Mouse (Mus musculus): ENCODE data around the gene Ppp1r14a. TPM values are rescaled to one million over a fixed set of nuclear protein-coding genes. Genes with fewer than 3 reads are reported as not detected.

The Ppp1r14a gene
- total RNA-seq, 2 experiments from 2014 or later: 9.4 to 11.6 TPM

DNA sequence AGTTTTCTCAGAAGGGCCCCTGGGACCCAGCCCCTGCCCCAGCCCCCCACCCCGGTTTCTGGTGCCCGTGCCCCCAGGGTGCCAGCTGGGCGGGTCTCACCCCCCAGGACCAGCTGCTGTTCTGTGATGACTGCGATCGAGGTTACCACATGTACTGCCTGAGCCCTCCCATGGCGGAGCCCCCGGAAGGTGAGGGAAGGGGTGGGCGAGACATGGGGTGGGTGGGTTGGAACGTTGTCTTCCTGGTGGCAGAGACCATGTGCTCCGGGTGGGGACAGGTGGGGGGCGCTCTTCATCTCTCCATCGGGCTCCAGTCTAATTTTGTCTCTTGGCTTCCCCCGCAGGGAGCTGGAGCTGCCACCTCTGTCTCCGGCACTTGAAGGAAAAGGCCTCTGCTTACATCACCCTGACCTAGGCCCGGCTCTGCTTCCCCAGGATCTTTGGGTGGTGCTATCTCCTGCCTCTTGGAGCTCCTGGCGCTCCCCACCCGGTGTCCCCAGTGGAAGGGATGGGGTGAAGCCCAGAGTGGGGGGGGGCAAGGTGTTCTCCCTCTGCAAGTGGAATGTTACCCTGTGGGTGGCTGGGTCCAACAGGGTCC lies 27.1 kb downstream of the Ppp1r14a start:
- DNase-seq: no peak
- intact Hi-C loops (cut with DNase I; ENCODE audit: low total_unique reads): no loop called here

- intact Hi-C loops (cut with DNase I; ENCODE audit: low total_unique reads): no loop called here
- peak; percentile 56 for DNase-seq
These were observed 27.9 kb downstream of the Ppp1r14a start for GRCm38 (mm10) chr7:29316976-29317375.

DNA sequence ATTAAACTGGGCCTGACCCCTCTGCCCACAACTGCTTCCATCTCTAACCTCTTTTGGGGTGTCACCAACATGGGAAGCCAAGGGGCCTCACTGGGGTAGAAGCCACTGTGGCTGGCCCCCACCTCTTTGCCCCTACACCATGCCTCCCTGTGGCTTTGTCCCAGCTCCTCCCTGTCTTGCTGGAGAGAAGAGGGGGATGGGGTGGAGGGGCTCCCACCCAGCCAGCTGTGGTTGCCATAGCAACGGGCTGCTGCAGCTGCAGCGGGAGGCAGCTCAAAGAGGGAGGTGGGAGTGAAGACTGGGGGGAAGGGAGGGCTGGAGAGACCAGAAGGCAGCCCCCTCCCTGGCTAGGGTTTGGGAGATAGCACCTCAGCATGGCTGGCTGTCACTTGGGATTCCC lies 28.4 kb downstream of the Ppp1r14a start:
- peak; percentile 68 for DNase-seq
- intact Hi-C loops (cut with DNase I; ENCODE audit: low total_unique reads): no loop called here

GRCm38 (mm10) chr7:29318115-29318911 lies 29.2 kb downstream of the Ppp1r14a start:
- peak; percentile 64 for DNase-seq
- intact Hi-C loops (cut with DNase I; ENCODE audit: low total_unique reads): no loop called here

- no peak for DNase-seq
- intact Hi-C loops (cut with DNase I; ENCODE audit: low total_unique reads): no loop called here
These were observed 30.5 kb downstream of the Ppp1r14a start for GRCm38 (mm10) chr7:29319337-29320307.

DNA sequence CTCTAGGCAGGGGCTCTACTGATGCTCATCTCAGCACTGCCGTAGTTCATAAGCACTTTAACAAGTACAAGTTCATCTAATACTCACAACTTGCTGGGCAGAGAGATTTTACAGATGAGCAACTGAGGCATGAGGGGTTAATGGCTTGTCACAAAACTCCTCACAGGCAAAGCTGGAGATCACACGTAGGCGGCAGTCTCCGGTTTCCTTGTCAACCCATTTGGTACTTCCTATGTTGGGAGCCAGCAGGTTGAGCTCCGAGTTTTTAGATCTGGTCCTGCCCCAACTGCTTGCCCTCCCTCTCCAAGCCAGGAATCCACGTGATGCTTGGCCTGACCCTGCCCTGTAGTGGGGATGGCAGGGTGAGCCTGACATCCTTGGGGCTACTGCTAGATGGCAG lies 38.0 kb downstream of the Ppp1r14a start:
- DNase-seq: no peak
- intact Hi-C loops (cut with DNase I; ENCODE audit: low total_unique reads): no loop called here

- no peak for DNase-seq
- intact Hi-C loops (cut with DNase I; ENCODE audit: low total_unique reads): no loop called here
These were observed 39.9 kb downstream of the Ppp1r14a start for GRCm38 (mm10) chr7:29328984-29329383.

DNA sequence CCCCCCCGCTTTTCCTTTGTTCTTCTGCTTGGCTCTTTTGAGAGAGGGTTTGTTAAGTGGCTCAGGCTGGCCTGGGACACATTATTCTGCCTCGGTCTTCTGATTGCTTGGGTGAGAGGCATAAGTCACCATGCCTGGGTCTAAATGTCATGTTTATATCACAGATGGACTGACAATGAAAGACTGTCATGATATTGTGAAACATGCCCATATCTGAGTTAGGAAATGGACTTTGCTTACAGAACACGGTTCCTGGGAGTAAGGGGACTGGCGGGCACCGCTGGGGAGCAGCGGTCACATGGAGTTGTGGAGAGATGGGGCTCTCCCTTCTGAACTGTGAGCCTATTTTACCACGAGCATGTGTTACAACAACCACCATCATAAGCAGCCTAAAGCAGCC lies 45.0 kb downstream of the Ppp1r14a start:
- intact Hi-C loops (cut with DNase I; ENCODE audit: low total_unique reads): no loop called here
- DNase-seq: no peak

DNA sequence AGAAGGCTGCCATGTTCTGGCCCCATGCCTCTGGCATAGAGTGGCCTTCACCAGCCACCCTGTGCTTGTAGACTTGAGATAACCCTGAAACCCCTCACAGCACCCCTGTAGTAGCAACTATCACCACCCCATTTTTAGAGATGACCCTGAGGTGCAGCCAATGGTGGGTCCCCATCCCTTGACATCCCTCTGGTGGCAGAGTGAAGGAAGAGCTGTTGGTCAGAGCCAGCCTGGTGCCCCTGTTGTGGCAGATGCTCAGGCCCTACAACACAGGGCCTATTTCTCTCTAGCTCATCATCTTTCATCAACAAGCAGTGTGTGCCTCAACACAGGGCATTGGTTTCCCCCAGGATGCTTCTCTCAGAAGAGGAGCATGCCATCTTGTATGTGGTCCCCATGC lies 46.2 kb downstream of the Ppp1r14a start:
- intact Hi-C loops (cut with DNase I; ENCODE audit: low total_unique reads): no loop called here
- no peak for DNase-seq

DNA sequence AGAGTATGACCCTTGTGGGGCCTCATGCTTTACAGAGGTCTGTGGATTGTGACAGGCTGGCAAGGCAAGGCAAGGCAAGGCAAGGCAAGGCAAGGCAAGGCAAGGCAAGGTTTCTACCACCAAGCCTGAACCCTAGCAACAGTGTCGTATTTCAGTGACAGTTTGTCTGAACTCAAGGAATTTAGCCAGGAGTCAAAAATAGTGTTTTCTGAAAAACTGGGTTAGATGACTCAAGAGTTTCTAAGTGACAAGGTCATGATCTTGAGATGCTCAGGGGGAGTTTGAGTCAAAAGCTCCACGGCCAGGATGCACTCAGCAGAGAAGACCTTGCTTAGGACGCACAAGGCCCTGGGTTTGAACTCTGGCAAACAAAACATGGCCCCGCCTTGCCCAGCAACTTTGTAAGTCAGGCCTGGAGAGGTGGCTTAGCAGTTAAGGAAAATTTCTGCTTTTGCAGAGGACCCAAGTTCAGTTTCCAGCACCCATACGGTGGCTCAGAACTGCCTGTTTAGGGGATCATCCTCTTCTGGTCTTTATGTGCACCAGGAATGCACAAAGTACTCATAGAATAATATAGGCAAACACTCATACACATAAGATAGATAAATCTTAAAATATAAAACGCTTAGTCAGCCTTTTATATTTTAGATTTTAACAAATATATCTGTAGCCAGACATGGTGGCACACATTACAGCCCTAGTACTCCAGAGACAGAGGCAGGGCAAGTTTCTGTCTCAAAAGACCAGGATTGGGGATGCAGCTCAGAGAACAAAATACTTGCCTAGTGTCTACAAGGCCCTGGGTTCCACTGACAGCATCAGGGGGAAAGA lies 46.9 kb downstream of the Ppp1r14a start:
- DNase-seq: no peak
- intact Hi-C loops (cut with DNase I; ENCODE audit: low total_unique reads): no loop called here

GRCm38 (mm10) chr7:29336795-29337319 lies 47.7 kb downstream of the Ppp1r14a start:
- intact Hi-C loops (cut with DNase I; ENCODE audit: low total_unique reads): no loop called here

GRCm38 (mm10) chr7:29337766-29338165 lies 48.7 kb downstream of the Ppp1r14a start:
- no peak for DNase-seq
- intact Hi-C loops (cut with DNase I; ENCODE audit: low total_unique reads): no loop called here

More at GRCm38 (mm10) chr7:29336795-29337319, 47.7 kb downstream of the Ppp1r14a start:
- DNase-seq: no peak

DNA sequence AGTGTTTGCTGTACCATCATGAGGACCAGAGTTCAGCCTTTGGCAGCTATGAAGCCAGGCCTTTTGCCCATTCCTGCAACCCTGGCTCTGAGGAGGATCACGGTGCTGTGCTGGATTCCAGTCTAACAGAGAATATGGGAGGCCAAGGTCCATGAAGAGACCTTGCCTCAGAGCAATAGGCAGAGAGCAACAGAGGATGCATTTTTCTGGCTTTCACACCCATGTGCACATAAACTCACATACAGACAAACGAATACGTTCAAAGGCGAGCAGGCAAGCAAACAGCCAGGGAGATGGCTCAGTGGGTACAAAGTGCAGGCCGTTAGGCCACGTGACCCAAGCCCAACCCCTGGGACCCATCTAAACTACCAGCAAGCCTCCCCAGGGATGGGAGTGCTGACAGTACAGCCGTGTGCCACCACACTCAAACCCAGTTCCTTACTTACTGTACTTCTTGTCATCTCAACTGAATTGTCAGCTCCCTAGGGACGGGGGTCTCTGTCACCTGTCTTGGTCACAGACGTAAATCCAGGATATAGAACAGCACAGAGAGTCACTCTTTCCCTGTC lies 49.3 kb downstream of the Ppp1r14a start:
- DNase-seq: no peak
- intact Hi-C loops (cut with DNase I; ENCODE audit: low total_unique reads): no loop called here

- DNase-seq: no peak
- intact Hi-C loops (cut with DNase I; ENCODE audit: low total_unique reads): no loop called here
These were observed 50.0 kb downstream of the Ppp1r14a start for GRCm38 (mm10) chr7:29338984-29339679.

- DNase-seq: no peak
- intact Hi-C loops (cut with DNase I; ENCODE audit: low total_unique reads): no loop called here
These were observed 51.1 kb downstream of the Ppp1r14a start for GRCm38 (mm10) chr7:29340247-29340646.

GRCm38 (mm10) chr7:29340838-29341237 lies 51.7 kb downstream of the Ppp1r14a start:
- no peak for DNase-seq
- intact Hi-C loops (cut with DNase I; ENCODE audit: low total_unique reads): no loop called here

DNA sequence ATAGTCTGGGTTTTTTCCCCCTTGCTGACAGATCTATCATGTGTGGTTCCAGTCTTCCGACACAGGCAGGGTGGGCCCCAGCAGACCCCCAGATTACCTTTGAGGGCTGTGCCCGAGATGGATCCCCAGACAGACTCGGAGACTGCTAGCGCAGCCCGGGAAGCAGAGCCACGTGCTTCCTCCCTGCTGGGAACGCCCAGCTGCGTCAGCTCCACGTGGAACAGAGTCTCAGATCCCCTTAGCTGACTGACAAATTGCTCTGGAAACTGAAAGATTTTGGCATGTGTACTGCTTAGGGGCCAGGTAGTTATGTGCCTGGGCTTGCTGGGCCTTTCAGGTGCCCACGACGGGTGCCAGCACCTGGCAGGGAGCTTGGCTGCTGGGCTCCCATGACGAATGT lies 52.6 kb downstream of the Ppp1r14a start:
- intact Hi-C loops (cut with DNase I; ENCODE audit: low total_unique reads): no loop called here
- no peak for DNase-seq

- DNase-seq: no peak
- intact Hi-C loops (cut with DNase I; ENCODE audit: low total_unique reads): no loop called here
These were observed 53.5 kb downstream of the Ppp1r14a start for GRCm38 (mm10) chr7:29342489-29343092.
